Mouse (Mus musculus) cerebellum, adult 2 months (tissue): ENCODE measurements at regions not wholly inside any gene's neighbourhood (a gene's known extent, or its start where the extent isn't known, plus 50 kb on each side); places are given as distances from the start of the nearest gene placed in this dataset.

Source experiments
- CTCF ChIP-seq: fragments of 200-500 bp; IDR thresholded peaks from 2 replicates; pipeline ENCODE4 v1.5.1; 2011; ENCODE audit warnings: low read depth, mild to moderate bottlenecking, control low read depth, low read length, moderate library complexity, borderline replicate concordance; ENCODE audit not compliant: insufficient read depth
- POLR2A ChIP-seq: fragments of 200-500 bp; IDR thresholded peaks from 2 replicates; pipeline ENCODE4 v1.6.1; 2011; ENCODE audit warnings: low read length, control low read depth, borderline replicate concordance; ENCODE audit not compliant: insufficient read depth

- TF ChIP-seq POLR2A (no peak), CTCF (no peak)
Observed at GRCm38 (mm10) chrX:129034236-129034635, 715.3 kb upstream of the Diaph2 start.
